Mouse (Mus musculus) megakaryocyte, adult 5-6 weeks (primary cell): ENCODE results near the gene Gm29106. TPM values are rescaled to one million over a fixed set of nuclear protein-coding genes. Genes with fewer than 3 reads are reported as not detected.
"Not testable (repeated sequence)": the region's sequence is repeated elsewhere in the genome, so short reads cannot be mapped to it uniquely, and the experiment has no call there.

Source experiments
- ATAC-seq: 2 replicates; pipeline ENCODE4 v1.8.0; 2016; ENCODE audit warnings: mild to moderate bottlenecking, inconsistent platforms; ENCODE audit not compliant: poor library complexity, severe bottlenecking
- total RNA-seq, 2 experiments: library from RNA; stranded (forward) in 1 of 2; stranded (reverse) in 1 of 2; fragments of 153-499, 151-499 nt in 1 of 2; fragments of 221-1000, 200-1000 nt in 1 of 2; gene quantifications; 2 replicates each; pipeline versions ENCODE4 v1.2.3 to v1.2.4; 2015 to 2017

Gm29106 gene
- total RNA-seq (2015) (not detected in 2 replicates), total RNA-seq (2017) (not detected in 2 replicates)

DNA sequence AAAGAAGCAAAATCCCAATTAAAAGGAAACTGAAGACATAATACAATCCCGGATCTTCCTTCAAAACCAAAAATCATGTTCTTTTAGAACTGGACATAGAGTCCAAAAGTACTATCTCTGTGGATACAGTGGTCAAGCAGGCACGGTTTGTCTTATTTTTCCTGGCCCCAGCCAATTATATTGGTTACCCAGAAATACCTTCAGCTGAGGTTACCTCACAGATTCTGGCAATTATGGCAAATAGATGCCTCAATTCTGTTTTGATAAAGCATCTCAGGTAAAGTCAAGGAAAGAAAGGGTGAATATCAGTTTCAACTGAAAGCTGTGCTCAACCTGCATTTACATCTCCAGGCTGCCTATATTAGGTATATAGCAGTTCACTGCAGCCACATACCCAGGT lies at the start of gene Gm29106:
TSS of gene Gm29106 (plus strand) at position 301 of the 400 bp plus-strand sequence.
- not testable (repeated sequence) for ATAC-seq

GRCm38 (mm10) chr1:118228540-118228939 lies 52.2 kb downstream of the Gm29106 start:
- ATAC-seq, result no peak

- no peak for ATAC-seq
Observed at GRCm38 (mm10) chr1:118236032-118236431, 59.7 kb downstream of the Gm29106 start.

Other genes starting within 250 kb of the Gm29106 start
- not detected in 2 replicates for gene Gm28168, start 248.5 kb upstream of the Gm29106 start, total RNA-seq (2015)
- gene Gm28168, start 248.5 kb upstream of the Gm29106 start, total RNA-seq (2017), result not detected in 2 replicates
- gene Gm7145, start 210.6 kb upstream of the Gm29106 start, total RNA-seq (2015), result not detected in 2 replicates
- gene Gm7145, start 210.6 kb upstream of the Gm29106 start, total RNA-seq (2017), result not detected in 2 replicates
- 44.7 and 48.5 TPM in 2 replicates for gene Tsn, start 135.2 kb downstream of the Gm29106 start, total RNA-seq (2015)
- 35.7 and 43.1 TPM in 2 replicates for gene Tsn, start 135.2 kb downstream of the Gm29106 start, total RNA-seq (2017)
- 54.6 and 61.2 TPM in 2 replicates for gene Nifk, start 145.3 kb downstream of the Gm29106 start, total RNA-seq (2015)
- gene Nifk, start 145.3 kb downstream of the Gm29106 start, total RNA-seq (2017), result 51.1 and 64.4 TPM in 2 replicates
- gene Clasp1, start 212.5 kb downstream of the Gm29106 start, total RNA-seq (2015), result 33.2 and 34.0 TPM in 2 replicates
- gene Clasp1, start 212.5 kb downstream of the Gm29106 start, total RNA-seq (2017), result 43.6 and 48.2 TPM in 2 replicates